Mouse (Mus musculus): ENCODE data around the gene Kcng1. TPM values are rescaled to one million over a fixed set of nuclear protein-coding genes. Genes with fewer than 3 reads are reported as not detected.

The Kcng1 gene
- not detected for total RNA-seq (2023)

DNA sequence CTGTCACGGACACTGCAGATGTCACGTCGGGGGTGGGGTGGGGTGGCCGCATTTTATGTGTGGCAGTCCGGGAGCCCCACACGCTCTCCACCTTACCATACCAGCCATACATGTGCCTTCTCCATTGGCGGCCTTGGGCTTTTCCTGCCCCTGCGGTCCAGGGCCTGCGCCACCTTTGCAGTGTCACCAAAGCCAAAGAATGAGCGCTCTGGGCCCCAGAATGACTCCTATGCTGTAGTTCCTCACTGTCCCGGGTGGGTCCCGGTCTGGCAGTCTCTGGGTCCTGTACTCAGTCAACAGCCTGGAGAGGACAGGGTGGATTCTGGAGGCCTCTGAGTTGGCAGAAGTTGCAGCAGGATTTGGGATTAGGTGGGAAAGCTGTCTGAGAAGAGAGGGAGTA lies at the start of gene Kcng1:
TSS of gene Kcng1 (minus strand) at position 155 of the 400 bp plus-strand sequence.

GRCm38 (mm10) chr2:168230026-168230728 lies 51.4 kb downstream of the Kcng1 start, which contains the start of the genes Gm20716, Dpm1 and Mocs3:
Gm20716 (minus strand) TSS chr2:168230364.
Dpm1 (minus strand) TSS chr2:168230591.
Mocs3 (plus strand) TSS chr2:168230622.

Other genes starting within 250 kb of the Kcng1 start
- gene Pard6b, start 200.7 kb downstream of the Kcng1 start, total RNA-seq (2023): 2.5 TPM
- 102 TPM for gene Adnp, start 74.6 kb downstream of the Kcng1 start, total RNA-seq (2023)
- 12.0 TPM for gene Gm20716, start 51.4 kb downstream of the Kcng1 start, total RNA-seq (2023)
- gene Dpm1, start 51.1 kb downstream of the Kcng1 start, total RNA-seq (2023): 130 TPM
- 15.8 TPM for gene Mocs3, start 51.1 kb downstream of the Kcng1 start, total RNA-seq (2023)